Mouse (Mus musculus): ENCODE results near the gene Spink8.

Gene Spink8

DNA sequence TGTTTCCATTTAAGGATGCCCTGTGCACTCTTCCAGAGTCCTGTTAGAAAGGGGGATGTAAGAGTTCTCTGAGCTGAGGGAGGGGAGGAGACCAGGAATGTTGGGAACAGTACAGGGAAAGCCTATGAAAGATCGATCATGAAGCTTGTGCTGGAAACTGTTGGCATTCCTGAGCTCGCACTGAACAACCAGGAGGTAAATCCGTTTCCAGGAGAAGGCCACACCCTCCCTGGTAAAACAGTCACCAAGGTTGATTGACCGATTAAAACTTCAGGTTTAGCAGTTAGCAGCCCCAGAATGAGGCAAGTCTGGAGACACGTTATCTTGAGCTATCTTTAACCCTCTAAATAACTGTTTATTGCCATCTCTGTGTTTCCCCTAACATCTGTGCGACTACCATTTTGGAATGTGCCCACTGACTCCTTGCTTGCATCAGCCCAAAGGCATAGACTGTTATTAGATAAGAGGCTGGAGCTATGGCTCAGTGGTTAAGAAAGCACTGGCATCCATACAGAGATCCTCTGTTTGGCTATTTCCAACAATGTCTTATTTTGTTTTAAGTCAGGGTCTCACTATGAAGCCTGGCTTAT is 59.0 kb downstream of the Spink8 start:
- no peak for DNase-seq (ENCODE audit: low read depth)

DNA sequence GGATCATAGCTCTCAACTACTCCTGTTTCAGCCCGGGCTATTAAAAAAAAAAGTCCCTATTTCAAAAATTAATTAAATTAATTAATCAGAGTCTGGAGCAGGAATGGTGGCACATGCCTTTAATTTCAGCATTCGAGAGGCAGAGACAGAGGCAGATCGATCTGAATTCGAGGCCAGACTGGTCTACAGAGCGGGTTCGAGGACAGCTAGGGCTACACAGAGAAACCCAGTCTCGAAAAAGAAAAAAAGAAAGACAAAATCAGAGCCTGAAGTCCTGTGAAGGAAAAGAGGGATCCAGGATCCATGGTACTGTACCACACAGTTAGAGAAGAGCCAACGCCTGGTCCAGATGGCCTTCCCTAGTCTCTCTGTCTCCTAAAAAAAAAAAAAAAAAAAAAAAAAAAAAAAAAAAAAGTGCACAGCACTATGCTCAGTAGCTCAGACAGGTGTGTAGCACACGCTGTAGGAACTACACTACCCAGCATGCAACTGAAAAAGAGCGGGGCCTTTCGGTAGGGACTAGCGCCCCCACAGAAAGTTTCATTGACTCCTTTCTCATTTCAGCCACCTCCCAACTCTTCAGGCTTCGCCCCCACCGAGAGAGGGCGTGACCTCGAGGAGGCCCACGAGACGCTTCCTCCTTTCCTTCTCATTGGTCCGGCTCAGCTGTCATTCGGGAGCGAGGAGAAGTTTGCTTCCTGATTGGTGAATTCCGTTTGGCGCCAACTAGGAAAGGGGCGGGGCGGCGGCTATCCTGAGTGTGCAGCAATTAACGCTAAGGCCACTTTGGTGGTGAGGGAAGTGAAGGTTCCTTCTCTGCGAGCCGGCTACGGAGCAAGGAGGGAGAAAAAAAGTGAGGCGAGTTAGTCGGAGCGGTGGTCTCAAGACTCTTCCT is 63.0 kb downstream of the Spink8 start, which contains the start of gene Cdc25a:
TSS of gene Cdc25a (plus strand) at position 783 of the 895 bp plus-strand sequence.
- DNase-seq (ENCODE audit: low read depth): peak; percentile 99

- no peak for DNase-seq (ENCODE audit: low read depth)
Observed at GRCm38 (mm10) chr9:109875695-109876601, 63.9 kb downstream of the Spink8 start.

Data from fibroblast of lung, adult 2 months (primary cell).